Mouse (Mus musculus) left cerebral cortex, adult 2 months (tissue): ENCODE measurements around the gene Grid2. TPM values are rescaled to one million over a fixed set of nuclear protein-coding genes. Genes with fewer than 3 reads are reported as not detected.

Experiments
- DNase-seq, 2 experiments: peaks; one replicate each; pipeline ENCODE4 v3.0.0; 2021 to 2022; ENCODE audit warnings: low spot score in 2 of 2, mixed read lengths in 1 of 2; ENCODE audit errors: extremely low spot score in 1 of 2
- H3K27ac ChIP-seq: fragments of 200-600 bp; 2 replicates; pipeline ENCODE4 v1.8.1; 2022
- H3K4me3 ChIP-seq: fragments of 200-600 bp; 2 replicates; pipeline ENCODE4 v1.8.1; 2022
- CTCF ChIP-seq: fragments of 200-600 bp; IDR thresholded peaks from 2 replicates; pipeline ENCODE4 v1.8.1; 2022; ENCODE audit warnings: antibody characterized with exemption, mild to moderate bottlenecking, moderate library complexity
- intact Hi-C: fragments of 180-260 bp; cut with DNase I; formaldehyde crosslinking; loops from one replicate; pipeline ENCODE4 v1.15.1; 2025
- total RNA-seq, 2 experiments: library from RNA; stranded (reverse); gene quantifications; 2 replicates each; pipeline ENCODE4 v1.2.3; 2021

Gene Grid2
- total RNA-seq, 2 experiments from 2014 or later = 18.6 to 18.8 TPM

- no peak for TF ChIP-seq CTCF
- intact Hi-C loops = no loop called here
- H3K27ac ChIP-seq = no peak overlapping the region
- no peak overlapping the region for H3K4me3 ChIP-seq
- DNase-seq = no peak
Measured at GRCm38 (mm10) chr6:64596261-64596660, 1340.6 kb downstream of the Grid2 start.

- DNase-seq = no peak
- intact Hi-C loops = no loop called here
- Histone ChIP-seq H3K4me3 (no peak overlapping the region), H3K27ac (no peak overlapping the region; the same call in 1 of the 2 replicates)
- TF ChIP-seq CTCF = no peak
Measured at GRCm38 (mm10) chr6:64596835-64597234, 1341.2 kb downstream of the Grid2 start.

GRCm38 (mm10) chr6:64598144-64598561 is 1342.5 kb downstream of the Grid2 start:
- Histone ChIP-seq H3K27ac (no peak overlapping the region), H3K4me3 (no peak overlapping the region)
- peak in 1 of 2 experiments; percentile 14 for DNase-seq
- intact Hi-C loops = no loop called here
- TF ChIP-seq CTCF = no peak

- Histone ChIP-seq H3K27ac (no peak overlapping the region), H3K4me3 (no peak overlapping the region)
- intact Hi-C loops = no loop called here
- TF ChIP-seq CTCF = no peak
- DNase-seq = no peak
Measured at GRCm38 (mm10) chr6:64605753-64606152, 1350.1 kb downstream of the Grid2 start.

- H3K27ac ChIP-seq = no peak overlapping the region
- DNase-seq = no peak
- intact Hi-C loops = no loop called here
- H3K4me3 ChIP-seq = no peak overlapping the region
- no peak for TF ChIP-seq CTCF
Measured at GRCm38 (mm10) chr6:64607041-64607440, 1351.4 kb downstream of the Grid2 start.

GRCm38 (mm10) chr6:64607942-64608341 is 1352.3 kb downstream of the Grid2 start:
- Histone ChIP-seq H3K4me3 (no peak overlapping the region), H3K27ac (no peak overlapping the region)
- intact Hi-C loops = no loop called here
- TF ChIP-seq CTCF = peak; percentile 57
- peak; percentile 20 to 34 for DNase-seq

GRCm38 (mm10) chr6:64616843-64617242 is 1361.2 kb downstream of the Grid2 start:
- Histone ChIP-seq H3K27ac (no peak overlapping the region), H3K4me3 (no peak overlapping the region)
- intact Hi-C loops = no loop called here
- DNase-seq = no peak
- TF ChIP-seq CTCF = no peak

- DNase-seq = no peak
- H3K27ac ChIP-seq = no peak overlapping the region
- H3K4me3 ChIP-seq = no peak overlapping the region
- intact Hi-C loops = no loop called here
- TF ChIP-seq CTCF = no peak
Measured at GRCm38 (mm10) chr6:64617417-64618135, 1361.9 kb downstream of the Grid2 start.

GRCm38 (mm10) chr6:64623404-64623803 is 1367.7 kb downstream of the Grid2 start:
- no peak overlapping the region for H3K27ac ChIP-seq

GRCm38 (mm10) chr6:64647661-64648060 is 1392.0 kb downstream of the Grid2 start:
- no peak for DNase-seq
- no peak overlapping the region for H3K4me3 ChIP-seq
- H3K27ac ChIP-seq = no peak overlapping the region
- TF ChIP-seq CTCF = no peak
- intact Hi-C loops = loop anchor here (10.0 kb wide), 1 partner anchor 1393 kb away; the partner anchor contains the start of gene Grid2

More at GRCm38 (mm10) chr6:64623404-64623803, 1367.7 kb downstream of the Grid2 start:
- DNase-seq = no peak
- H3K4me3 ChIP-seq = no peak overlapping the region
- TF ChIP-seq CTCF = no peak
- intact Hi-C loops = no loop called here

- intact Hi-C loops = loop anchor here (10.0 kb wide), 1 partner anchor 1393 kb away; the partner anchor contains the start of gene Grid2
- TF ChIP-seq CTCF = no peak
- no peak for DNase-seq
- Histone ChIP-seq H3K4me3 (no peak overlapping the region), H3K27ac (no peak overlapping the region)
Measured at GRCm38 (mm10) chr6:64648196-64648595, 1392.5 kb downstream of the Grid2 start.

GRCm38 (mm10) chr6:64649296-64650226 is 1393.9 kb downstream of the Grid2 start:
- H3K27ac ChIP-seq = peak overlapping the region; percentile 63
- peak; percentile 92 for TF ChIP-seq CTCF
- peak overlapping the region; percentile 53 for H3K4me3 ChIP-seq
- intact Hi-C loops = loop anchor here (1.0 to 10.0 kb wide), 2 partner anchors 13 to 1395 kb away; partner anchors contain the start of gene Grid2
- DNase-seq = peak; percentile 61 to 66
